Mouse (Mus musculus): Measurements from ENCODE around the gene Psen2.

The Psen2 gene

DNA sequence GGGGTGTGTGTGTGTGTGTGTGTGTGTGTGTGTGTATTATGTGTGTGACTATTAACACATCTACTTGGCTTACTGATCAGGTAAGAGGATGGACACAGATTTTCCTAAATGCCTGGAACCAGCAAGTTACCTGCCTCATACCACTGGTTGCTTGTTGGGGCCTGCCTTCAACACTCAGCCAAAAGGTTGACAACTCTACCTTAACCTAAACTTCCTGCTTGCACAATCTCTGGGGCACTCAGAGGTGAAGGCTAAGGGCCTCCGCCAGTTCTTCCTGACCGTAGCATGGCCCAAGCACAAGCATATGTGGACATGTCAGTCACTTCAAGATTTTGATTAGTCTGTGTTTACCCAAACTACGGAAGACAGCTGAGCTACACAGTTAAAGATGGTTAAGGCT is 65.3 kb downstream of the Psen2 start:
- DNase-seq (ENCODE audit: low spot score), result no peak

DNA sequence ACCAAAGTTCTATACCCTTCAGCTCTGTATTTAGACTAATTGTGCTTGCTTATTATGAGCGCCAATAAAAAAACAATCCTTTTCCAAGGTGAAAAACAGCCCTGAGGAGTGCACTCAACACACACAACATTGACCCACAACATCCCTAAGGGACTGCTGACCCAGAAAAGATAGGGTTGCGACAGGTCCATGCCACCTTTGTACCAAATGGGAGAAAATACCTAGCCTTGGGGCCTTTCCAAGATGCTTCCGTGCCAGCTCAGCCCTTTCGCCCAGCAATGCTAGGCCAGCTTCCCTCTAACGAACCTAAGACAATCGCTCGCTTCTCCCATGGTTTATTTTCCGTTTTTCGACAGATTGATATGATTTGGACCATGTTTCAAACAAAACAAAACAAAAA is 66.7 kb downstream of the Psen2 start:
- no peak for DNase-seq (ENCODE audit: low spot score)

DNA sequence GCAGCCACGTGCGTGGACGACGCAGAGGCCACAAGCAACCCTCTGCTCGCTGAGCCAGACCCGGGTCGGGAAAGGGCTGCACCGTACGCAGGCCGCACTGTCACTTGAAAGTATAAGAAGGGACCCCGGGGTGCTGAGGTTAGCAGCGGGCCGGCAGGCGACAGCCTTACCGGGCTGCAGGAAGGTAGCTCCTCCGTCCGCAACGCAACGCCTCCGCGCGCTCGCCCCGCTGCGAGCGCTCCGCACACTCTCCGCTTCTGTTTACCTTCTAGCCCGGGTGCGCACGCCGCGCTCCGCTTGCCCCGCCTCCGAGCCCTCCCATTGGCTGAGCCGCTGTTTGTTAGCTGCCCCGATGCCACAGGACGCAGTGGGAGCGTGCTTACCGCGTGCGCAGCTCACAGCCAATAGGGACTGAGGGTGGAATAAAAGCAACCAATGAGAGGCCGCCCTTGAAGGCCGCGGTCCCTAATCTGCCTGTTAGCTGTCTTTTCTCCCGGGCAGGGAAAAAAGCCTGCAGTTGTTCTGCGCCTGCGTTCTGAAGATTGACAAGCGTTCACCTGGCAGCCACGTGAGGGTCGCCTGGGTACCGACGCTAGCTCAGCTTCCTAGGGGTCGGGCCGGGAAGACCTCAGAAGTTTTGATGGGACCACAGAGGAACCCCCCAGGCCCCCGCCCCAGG is 67.4 kb downstream of the Psen2 start:
- DNase-seq (ENCODE audit: low spot score), result peak; percentile 91

DNA sequence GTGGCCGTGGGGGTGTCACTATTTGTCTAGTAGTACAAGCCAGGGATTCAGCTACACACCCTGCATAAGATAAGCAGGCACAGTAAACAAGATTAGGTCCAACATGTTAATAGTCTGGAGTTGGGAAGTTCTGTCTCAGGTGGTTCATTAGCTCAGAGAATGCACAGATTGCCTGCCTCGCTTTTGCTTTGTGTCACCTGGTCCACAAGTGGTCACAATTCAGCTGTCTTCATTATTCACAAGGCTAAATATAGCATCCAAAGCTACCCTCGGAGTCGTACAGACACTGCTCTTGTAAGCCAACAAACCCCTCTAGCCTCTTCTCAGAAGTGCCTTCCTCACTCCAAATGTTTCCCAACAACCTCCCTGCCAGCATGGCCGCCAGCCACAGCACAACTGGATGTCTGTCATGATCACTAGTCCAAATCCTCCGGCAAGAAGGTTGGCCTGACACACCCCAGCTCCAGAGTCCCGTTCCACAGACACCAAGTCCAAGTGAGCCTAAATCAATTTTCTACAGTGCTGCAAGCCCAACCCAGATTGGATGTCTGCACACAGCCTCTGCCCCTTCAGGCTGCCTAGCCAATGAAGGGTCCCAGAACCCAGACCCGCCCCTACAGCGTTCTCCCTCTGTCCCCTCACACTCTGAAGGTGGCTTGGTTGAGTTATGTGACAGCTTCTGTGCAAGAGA is 68.3 kb downstream of the Psen2 start:
- peak; percentile 23 for DNase-seq (ENCODE audit: low spot score)

DNA sequence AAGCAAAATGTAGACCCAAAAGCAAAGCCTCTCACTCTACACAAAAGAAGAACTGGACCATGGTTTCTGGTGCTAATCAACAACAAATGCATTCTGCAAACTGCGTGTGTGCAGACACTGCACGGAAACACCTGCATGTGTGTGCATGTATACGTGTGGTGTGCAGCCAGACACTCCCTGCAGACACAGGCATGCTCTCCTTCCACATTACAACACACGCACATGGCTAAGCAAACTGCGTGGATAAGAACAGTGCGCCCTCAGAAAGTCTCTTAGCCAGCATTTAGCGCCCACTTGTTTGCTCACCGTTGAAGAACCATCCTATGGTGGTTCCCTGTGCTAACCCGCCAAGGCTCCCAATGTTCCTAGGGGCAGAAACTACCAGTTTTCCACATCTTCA is 69.2 kb downstream of the Psen2 start:
- DNase-seq (ENCODE audit: low spot score), result no peak

DNA sequence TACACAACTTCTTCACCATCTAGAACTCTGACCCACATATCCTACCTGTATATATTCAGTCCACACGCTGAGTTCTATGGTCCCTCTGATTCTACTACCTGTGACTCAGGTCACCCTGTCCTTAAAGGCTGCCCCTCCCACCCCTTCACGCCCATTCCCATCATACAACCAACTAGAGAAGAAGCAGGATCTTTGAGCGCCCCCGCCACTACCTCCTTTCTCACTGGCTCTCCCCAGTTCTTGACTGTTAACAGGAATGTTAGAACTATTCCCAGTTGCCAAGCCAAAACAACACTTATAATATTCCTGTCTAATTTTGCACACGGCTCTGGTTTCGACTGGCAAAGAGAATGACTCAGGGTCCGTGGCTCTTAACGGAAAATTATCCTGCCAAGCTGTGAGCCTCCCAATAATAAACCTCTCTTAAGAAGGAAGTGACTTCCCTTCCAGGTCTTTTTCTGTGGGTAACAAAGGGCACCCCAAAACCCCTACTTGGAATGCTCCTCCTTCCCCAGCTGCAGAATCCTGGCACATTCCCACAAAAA is 69.8 kb downstream of the Psen2 start:
- DNase-seq (ENCODE audit: low spot score), result no peak

DNA sequence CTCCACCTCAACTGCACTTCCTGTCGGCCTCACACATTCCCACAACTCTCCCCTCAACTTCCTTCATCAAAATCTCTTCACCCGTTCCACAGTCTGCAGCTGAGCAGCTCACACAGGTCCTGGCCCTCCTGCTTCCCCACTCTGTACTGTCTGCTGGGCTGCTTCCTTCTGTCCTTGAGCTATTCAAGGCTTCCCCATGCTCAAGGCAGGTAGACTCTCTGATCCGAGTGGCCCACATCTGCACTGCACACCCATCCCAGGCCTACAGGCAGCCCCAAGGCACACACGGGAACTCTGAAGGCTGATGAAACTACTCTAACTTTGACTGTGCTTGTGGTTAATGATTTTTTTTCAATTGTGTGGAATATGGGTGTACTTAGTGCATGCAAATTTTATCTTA is 70.4 kb downstream of the Psen2 start:
- no peak for DNase-seq (ENCODE audit: low spot score)

DNA sequence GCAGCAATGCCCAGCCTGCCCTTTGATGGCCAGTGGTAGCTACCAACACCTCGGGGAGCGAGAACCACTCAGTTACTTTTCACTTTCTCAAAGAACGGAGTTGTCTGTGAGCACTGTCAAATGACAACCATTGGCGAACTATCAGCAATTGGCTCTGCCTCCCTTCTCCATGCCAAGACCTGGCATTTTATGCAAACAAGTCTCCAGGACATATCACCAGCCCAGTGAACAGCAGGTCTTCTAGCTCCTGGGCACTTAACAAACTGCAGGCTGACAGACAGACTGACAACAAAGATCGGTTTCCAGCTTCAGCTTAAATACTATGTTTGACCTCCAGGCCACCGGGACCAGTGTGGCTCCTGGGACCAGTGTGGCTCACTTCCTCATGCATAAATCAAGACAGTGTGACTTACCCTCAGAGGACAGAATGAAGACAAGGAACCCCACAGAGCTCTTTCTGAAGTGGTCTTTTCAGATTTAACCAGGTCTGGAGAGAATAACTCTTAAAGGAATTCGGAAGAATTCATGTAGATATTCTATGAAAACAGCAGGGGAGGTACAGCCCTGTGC is 71.5 kb downstream of the Psen2 start:
- no peak for DNase-seq (ENCODE audit: low spot score)

DNA sequence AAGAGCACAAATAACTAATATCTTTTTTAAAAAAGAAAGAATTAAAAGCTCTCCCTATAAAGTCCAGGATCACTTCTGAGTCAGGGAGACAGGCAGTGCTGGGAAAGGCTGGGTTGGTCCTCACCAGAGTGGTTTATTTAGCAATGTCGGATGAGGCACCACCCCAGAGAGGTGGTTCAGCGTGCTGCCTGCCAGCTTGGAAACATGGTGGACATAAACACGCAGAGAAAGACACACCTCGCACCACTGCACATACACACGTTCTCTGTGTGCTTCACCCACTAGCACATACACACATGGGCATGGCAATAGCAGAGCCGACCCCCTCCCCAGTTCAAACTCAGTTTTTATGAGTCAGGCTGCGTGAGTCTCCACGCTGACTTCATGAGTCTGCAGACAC is 72.1 kb downstream of the Psen2 start:
- DNase-seq (ENCODE audit: low spot score), result no peak

DNA sequence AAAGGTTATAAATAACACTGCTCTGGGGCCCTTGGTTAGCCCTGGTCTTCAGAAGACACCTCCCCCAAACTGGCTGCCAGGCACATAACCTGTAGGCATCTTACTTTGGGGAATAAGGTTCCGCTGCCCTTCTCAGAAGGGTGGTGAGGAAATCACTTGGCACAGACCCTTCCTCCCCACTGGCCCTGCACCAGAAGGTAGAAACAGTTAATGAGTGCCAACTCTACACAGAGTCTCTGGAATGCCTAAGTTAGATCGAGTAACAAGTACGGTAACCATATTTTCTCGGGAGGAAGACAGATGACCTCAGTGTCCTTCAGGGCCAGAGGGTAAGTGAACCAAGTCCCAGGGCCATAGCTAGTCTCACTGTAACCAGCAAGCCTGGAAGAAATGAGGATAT is 74.3 kb downstream of the Psen2 start:
- DNase-seq (ENCODE audit: low spot score), result no peak

DNA sequence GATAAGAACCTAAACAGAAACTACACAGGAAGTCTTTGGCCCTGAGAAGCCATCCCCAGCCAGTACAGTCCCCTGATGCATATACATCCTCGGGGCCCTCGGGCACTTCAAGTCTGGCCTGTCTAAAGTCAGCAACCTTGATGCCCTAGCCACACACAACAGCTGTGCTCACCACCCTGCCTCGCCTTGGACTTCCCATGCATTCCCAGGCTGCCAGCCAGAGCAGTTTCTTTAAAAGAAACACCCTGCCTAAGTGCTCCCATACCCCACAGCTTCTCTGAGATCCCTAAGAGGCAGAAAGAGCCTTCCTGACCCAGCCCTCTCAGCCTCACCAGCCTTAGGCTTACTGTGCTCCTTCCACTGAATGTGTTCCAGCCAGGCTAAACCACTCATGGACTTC is 76.9 kb downstream of the Psen2 start:
- DNase-seq (ENCODE audit: low spot score), result no peak

DNA sequence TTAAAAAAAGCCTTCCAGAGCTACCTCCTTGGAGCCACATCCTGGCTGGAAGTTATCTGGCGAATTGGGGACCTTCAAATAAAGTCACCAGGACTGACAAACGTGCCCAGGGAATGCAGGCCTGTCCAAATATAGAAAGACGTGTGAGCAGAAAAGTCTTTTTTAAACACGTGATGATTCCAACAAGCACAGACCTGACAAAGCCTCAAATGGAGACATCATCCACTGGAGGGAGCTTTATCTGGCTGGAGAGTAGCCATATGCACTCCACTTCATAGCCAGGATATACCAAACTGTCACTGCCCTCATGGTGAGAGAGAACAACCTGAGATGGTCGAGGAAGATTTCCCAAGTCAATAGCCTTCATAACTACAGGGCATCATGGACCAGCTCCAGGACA is 77.4 kb downstream of the Psen2 start:
- no peak for DNase-seq (ENCODE audit: low spot score)

DNA sequence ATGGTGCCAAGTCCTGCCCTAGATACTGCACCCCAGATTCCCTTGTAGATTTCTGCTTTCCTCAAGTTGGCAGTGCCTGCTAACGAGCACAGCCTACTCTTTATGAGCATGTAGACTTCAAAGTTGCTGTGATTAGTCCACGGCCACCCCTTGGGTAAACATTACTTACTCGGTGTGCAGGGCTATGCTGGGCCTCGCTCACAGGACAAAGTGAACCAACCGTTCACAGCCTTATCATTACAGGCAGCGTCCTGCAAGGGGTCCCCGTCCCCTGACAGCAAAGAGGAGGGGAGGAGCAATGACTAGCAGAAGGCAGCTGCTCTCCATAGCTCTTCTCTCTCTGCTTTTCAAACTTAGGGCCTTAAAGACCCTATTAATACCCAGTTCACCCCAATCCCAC is 78.5 kb downstream of the Psen2 start:
- DNase-seq (ENCODE audit: low spot score), result no peak

DNA sequence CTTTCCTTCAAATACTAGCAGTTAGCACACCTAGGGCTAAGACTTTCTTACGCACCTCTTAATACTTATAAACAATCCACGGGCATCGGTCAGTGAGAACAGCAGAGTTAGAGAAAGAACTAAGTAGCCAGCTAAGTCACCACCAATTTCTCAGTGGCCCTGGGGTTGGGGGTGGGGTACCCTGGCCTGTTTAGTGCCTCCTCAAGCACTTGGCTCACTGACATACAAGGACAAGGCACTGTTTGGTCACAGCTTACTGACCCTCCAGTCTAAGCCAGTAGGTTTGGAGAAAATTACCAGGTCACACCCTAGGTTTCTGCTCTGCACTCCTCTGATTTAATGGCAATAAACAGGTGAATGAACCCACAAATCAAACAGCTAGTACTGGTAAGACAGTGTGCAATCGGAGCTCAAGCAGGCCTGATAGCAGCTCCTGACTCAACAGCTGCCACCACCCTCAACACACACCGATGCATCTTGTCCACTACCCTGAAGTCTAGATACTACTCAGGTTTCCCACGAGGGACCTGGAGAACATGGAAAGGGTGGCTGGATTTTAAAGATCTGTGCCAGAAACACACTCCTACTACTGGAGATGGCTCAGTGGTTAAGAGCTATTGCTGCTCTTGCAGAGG is 79.6 kb downstream of the Psen2 start:
- no peak for DNase-seq (ENCODE audit: low spot score)

DNA sequence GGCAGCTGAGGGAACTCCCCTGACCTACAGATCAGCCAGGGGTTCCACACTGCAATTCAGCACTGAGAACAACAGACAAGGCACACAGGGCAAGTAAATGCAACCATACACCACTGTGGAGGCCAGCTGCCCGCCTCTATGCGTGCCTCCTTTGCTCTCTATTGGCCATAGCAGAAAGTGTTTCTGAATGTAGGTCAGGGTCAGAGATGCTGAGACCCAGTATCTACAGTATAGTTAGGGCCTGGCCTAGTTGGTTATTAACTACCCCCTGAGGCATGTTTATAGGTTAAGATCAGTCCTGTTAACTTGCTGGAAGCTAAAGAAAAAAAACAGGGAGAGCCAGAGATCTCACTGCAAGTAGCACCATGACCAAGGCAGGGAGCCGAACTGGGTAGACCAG is 80.5 kb downstream of the Psen2 start:
- DNase-seq (ENCODE audit: low spot score), result no peak

DNA sequence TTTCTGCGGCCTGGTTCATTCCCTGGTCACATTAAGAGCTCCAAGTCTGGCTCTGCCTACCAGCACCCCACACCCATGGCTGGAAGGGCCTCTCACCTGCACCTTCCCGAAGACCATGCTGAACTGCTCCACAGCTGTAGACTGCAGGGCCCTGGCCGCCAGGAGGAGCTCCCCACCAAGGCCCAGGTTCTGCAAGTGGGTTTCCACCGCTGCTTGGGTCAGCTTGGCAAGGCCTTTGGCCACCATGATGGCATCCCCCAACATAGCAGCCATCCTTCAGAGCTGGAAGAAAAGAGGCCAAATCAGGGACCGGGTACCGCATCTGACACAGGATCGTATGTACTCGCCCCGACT is 81.3 kb downstream of the Psen2 start:
- DNase-seq (ENCODE audit: low spot score), result no peak

DNA sequence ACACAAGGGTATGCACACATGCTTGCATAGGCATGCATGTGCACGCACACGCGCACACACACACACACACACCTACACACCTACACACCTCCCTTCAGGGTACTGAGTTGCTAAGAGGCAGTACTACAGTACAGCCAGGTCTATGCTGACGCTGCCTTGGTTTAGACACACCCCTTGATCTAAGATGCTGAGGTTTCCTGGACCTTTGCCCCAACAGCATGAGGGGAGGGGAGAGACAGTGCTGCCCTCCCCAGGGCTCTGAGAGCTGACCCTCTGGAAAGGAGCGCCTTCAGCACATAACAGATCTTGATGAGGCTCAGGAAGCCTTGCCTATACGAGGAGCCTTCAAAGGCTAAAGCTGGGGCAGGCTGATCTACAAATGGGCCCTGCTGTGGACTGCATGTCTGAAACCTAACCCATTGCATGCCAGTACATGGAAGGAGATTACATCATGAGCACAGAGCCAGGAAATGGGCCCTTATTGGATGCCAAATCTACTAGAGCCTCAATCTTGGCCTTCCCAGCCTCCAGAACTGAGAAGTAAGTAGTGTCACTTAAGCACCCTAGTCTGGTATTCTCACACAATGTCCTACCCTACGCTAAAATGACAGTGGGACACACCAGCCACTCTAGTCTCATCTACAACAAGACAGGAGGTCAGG is 81.8 kb downstream of the Psen2 start:
- DNase-seq (ENCODE audit: low spot score), result no peak

DNA sequence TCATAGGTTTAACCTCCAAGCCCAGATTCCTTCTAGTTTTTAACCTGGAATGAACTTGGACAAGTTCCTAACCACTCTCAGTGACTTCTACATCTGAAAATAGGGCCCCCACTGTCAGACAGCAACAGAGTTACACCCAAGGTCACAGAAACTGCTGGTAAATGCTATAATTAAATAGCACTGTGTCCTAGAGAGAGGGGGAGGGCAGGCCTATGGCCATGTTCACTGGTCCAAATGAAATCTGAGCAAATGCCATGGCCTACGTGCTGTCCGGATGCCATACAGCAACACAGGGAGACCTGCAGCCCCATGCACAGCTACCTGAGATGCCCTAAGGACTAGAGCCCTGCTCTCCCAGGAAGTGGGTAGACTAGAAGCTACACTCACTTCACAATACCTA is 83.4 kb downstream of the Psen2 start:
- no peak for DNase-seq (ENCODE audit: low spot score)

DNA sequence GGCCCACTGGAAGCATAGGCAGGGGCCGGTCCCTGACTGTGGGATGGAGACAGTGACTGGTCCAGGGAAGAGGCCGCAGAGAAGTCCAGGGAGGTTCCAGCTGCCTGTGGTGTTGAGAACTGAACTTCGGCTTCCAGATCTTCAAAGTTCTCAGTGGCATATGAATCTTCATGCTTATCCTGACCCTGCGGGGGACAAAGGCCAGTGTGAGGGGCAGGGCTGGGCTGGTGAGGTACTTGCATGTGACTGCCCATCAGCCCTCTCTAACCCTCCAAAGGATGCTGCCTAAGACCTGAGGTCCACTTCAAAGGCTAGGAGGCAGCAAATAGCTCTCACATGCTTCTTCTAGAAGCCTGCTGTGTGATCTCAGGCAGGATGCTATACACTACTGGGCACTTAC is 84.1 kb downstream of the Psen2 start:
- no peak for DNase-seq (ENCODE audit: low spot score)

DNA sequence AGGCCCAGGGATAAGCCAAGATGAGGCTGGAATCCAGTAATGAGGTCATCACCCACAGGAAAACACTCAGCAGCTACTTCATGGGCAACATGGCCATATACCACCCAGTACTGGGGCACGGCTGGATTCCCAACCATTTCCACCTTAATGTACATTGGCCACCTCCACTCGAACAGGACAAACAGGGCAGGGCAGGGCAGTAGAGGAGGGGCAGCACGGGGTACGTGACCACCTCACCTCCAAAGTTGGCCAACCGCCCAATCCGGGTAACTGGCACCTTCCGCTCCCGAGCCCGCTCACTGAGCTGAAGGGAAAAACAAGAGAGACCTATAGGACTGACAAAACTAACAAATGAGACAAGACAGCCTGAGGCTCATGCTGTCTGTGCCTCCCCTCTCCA is 84.9 kb downstream of the Psen2 start:
- no peak for DNase-seq (ENCODE audit: low spot score)

Measured in ovary, postnatal 14 days (tissue).